Mouse (Mus musculus): ENCODE data around the gene BC030500. TPM values are rescaled to one million over a fixed set of nuclear protein-coding genes. Genes with fewer than 3 reads are reported as not detected.

BC030500 gene
- polyA plus RNA-seq (2014; fragmentation: Nextera tagmentation; extraction: Ambion mirVana), result 0.75 and 1.8 TPM in 2 replicates

DNA sequence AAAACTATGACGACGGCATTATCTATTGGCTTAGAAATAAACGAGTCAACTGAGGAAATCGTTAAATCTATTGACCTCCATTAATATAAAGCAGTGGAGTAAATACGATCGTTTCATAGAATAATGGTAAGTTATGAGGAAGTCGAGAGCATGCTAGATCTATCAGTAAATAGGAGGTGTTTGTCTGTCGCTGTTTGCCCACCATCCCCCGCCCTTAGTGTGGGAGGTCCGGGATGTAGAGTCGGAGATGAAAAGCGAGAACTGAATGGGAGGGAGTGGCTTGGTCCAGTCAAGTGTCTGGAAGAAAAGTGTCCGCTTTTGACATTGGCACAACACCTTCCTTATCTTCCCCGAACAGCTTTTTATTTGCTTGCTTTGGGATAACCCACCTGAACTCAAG, at the start of gene BC030500:
BC030500 (plus strand) TSS at position 79 of the 400 bp plus-strand sequence.
- Histone ChIP-seq H3K27ac (ENCODE audit: low read depth, low read length) (no peak within 1 kb of the TSS), H3K9ac (ENCODE audit: low read length) (peak within 1 kb of the TSS; percentile 56), H3K4me3 (ENCODE audit: low read depth, low read length) (peak within 1 kb of the TSS; percentile 57), H3K4me1 (replicated peaks; ENCODE audit: control insufficient read depth, insufficient read depth, low read length) (0 out of 2 replicates have a peak, but pooled peaks cover 2% of the 10 kb centered on the region), H3K36me3 (ENCODE audit: control insufficient read depth, insufficient read depth, low read length) (no peaks in the 10 kb centered on the region), H3K9me3 (ENCODE audit: control insufficient read depth, low read length) (no peaks in the 10 kb centered on the region), H3K4me2 (ENCODE audit: low read depth, low read length, severe bottlenecking) (peak within 1 kb of the TSS; percentile 95), H3K27me3 (ENCODE audit: control insufficient read depth, insufficient read depth, low read length) (peaks cover 5% of the 10 kb centered on the region; the same call in 1 of the 2 replicates)
- DNase-seq (ENCODE audit: low spot score) (no peak), ATAC-seq (replicated peaks; ENCODE audit: low FRiP score) (peak; percentile 25)
- 7% methylated on average over 14 of the region's 14 CpGs for WGBS

DNA sequence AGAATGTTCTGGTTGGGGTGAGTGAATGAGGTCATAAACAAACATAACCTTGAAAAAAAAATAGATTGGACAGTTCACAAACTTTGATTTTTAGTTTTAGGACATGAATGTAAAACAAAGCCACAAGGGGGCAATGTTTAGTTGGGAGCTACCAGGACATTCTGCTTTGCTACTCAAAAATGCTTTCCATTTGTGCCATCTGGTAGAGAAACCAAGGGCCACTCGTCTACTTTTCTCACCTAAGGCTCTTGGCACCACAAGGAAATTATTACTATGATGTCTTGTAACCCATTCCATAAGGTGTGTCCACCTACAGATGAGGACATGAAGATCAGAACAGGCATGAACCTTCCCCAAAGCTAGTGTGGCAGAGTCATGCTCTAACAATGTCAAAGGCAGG, 25.1 kb upstream of the BC030500 start:
- DNase-seq (ENCODE audit: low spot score), result no peak
- Histone ChIP-seq H3K4me1 (replicated peaks; ENCODE audit: control insufficient read depth, insufficient read depth, low read length) (no peaks in the 10 kb centered on the region), H3K27me3 (ENCODE audit: control insufficient read depth, insufficient read depth, low read length) (no peaks in the 10 kb centered on the region), H3K9ac (ENCODE audit: low read length) (no peak overlapping the region), H3K27ac (ENCODE audit: low read depth, low read length) (no peak overlapping the region), H3K36me3 (ENCODE audit: control insufficient read depth, insufficient read depth, low read length) (no peaks in the 10 kb centered on the region), H3K4me3 (ENCODE audit: low read depth, low read length) (no peak overlapping the region), H3K9me3 (ENCODE audit: control insufficient read depth, low read length) (no peaks in the 10 kb centered on the region), H3K4me2 (ENCODE audit: low read depth, low read length, severe bottlenecking) (no peak overlapping the region)
- 40% methylated on average over 1 of the region's 1 CpGs for WGBS
- ATAC-seq (replicated peaks; ENCODE audit: low FRiP score), result no peak

DNA sequence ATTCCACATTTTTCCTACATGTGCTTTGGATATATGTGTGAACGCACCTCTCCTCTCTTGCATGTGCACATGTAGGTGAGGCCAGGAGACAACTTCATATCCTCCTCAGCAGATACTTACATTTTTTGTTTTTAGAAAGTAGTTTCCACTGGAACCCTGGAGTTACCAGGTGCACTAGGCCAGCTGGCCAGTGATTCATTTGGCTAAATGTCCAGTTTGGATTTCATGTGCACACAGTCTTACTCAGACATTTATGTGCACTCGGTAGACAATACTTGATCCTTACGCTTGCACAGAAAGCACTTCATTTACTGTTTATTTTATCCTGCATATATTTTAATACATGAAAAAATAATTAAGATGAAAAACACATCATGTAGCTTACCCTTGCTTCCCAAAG, 21.0 kb upstream of the BC030500 start:
- 95% methylated on average over 3 of the region's 3 CpGs for WGBS
- no peak for ATAC-seq (replicated peaks; ENCODE audit: low FRiP score)
- no peaks in the 10 kb centered on the region for H3K9me3 ChIP-seq (ENCODE audit: control insufficient read depth, low read length)
- no peaks in the 10 kb centered on the region for H3K4me1 ChIP-seq (replicated peaks; ENCODE audit: control insufficient read depth, insufficient read depth, low read length)
- H3K4me2 ChIP-seq (ENCODE audit: low read depth, low read length, severe bottlenecking), result no peak overlapping the region
- DNase-seq (ENCODE audit: low spot score), result no peak
- no peak overlapping the region for H3K4me3 ChIP-seq (ENCODE audit: low read depth, low read length)
- no peak overlapping the region for H3K27ac ChIP-seq (ENCODE audit: low read depth, low read length)
- H3K27me3 ChIP-seq (ENCODE audit: control insufficient read depth, insufficient read depth, low read length), result no peaks in the 10 kb centered on the region
- H3K36me3 ChIP-seq (ENCODE audit: control insufficient read depth, insufficient read depth, low read length), result no peaks in the 10 kb centered on the region
- H3K9ac ChIP-seq (ENCODE audit: low read length), result no peak overlapping the region

DNA sequence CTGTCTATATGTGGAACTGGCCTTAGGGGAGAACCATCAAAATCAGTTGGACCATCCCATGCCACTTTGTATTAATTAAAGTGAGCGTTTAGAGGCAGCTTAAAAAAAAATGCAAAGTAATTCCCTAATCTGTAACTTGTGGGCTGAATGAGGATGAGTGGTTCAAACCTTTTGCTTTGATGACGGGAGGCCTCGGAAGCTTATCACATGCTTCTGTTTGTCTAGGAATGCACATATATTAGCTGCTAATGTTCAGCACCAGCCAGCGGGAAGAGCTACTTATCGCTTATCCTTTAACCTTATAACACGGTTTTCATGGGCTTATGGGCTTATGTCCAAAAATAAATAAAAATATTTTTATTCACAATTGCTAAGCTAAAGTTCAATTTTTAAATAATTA, 15.6 kb upstream of the BC030500 start:
- no peaks in the 10 kb centered on the region for H3K9me3 ChIP-seq (ENCODE audit: control insufficient read depth, low read length)
- no peaks in the 10 kb centered on the region for H3K27me3 ChIP-seq (ENCODE audit: control insufficient read depth, insufficient read depth, low read length)
- H3K36me3 ChIP-seq (ENCODE audit: control insufficient read depth, insufficient read depth, low read length), result no peaks in the 10 kb centered on the region
- DNase-seq (ENCODE audit: low spot score) (no peak), ATAC-seq (replicated peaks; ENCODE audit: low FRiP score) (no peak)
- 70% methylated on average over 6 of the region's 6 CpGs for WGBS
- no peak overlapping the region for H3K27ac ChIP-seq (ENCODE audit: low read depth, low read length)
- H3K4me1 ChIP-seq (replicated peaks; ENCODE audit: control insufficient read depth, insufficient read depth, low read length), result no peaks in the 10 kb centered on the region
- H3K4me3 ChIP-seq (ENCODE audit: low read depth, low read length), result no peak overlapping the region
- H3K9ac ChIP-seq (ENCODE audit: low read length), result no peak overlapping the region
- H3K4me2 ChIP-seq (ENCODE audit: low read depth, low read length, severe bottlenecking), result no peak overlapping the region

GRCm38 (mm10) chr8:58904465-58904864, 7.1 kb upstream of the BC030500 start:
- Histone ChIP-seq H3K36me3 (ENCODE audit: control insufficient read depth, insufficient read depth, low read length) (no peaks in the 10 kb centered on the region), H3K4me3 (ENCODE audit: low read depth, low read length) (no peak overlapping the region), H3K9ac (ENCODE audit: low read length) (no peak overlapping the region), H3K27me3 (ENCODE audit: control insufficient read depth, insufficient read depth, low read length) (no peaks in the 10 kb centered on the region), H3K9me3 (ENCODE audit: control insufficient read depth, low read length) (no peaks in the 10 kb centered on the region), H3K4me1 (replicated peaks; ENCODE audit: control insufficient read depth, insufficient read depth, low read length) (no peaks in the 10 kb centered on the region), H3K27ac (ENCODE audit: low read depth, low read length) (no peak overlapping the region), H3K4me2 (ENCODE audit: low read depth, low read length, severe bottlenecking) (no peak overlapping the region)
- no peak for ATAC-seq (replicated peaks; ENCODE audit: low FRiP score)
- no peak for DNase-seq (ENCODE audit: low spot score)
- 11% methylated on average over 2 of the region's 2 CpGs for WGBS

DNA sequence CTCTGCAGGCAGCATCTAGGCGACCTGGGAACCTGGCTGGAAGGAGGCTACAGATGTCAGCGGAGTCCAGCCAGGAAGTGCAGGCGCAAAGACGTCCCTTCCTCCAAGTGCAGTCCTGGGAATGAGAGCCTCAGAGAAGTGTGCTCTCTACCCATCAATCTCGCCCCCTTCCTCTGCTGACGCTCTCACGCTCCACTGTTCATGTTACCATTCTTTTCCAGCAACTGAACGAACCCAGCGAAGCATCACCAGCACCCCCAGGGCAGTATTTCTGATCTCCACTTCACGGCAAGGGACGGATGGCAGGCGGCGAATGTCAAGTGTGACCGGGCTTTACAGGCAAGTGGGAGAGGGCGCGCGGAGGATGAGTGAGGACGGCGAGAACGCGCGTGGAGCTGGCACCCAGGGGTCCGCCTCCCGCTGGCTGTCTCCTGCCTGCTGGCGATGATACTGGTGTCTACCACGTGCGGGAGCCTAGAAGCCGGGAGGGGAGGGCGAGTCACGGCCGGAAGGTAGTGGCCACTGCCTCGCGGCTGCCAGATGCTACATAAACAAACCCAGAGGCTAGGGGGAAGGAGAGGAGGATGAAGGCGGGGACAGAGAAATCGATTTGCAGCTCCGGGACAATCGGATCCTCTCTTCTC, 763 bp downstream of the BC030500 start, which contains the start of gene Galntl6:
Galntl6 (minus strand) TSS at position 445 of the 644 bp plus-strand sequence.
- ATAC-seq (replicated peaks; ENCODE audit: low FRiP score) (peak; percentile 73), DNase-seq (ENCODE audit: low spot score) (peak; percentile 69)
- H3K9me3 ChIP-seq (ENCODE audit: control insufficient read depth, low read length), result no peaks in the 10 kb centered on the region
- peak within 1 kb of the TSS; percentile 57 for H3K4me3 ChIP-seq (ENCODE audit: low read depth, low read length)
- no peaks in the 10 kb centered on the region for H3K36me3 ChIP-seq (ENCODE audit: control insufficient read depth, insufficient read depth, low read length)
- under 1% methylated on average over 37 of the region's 37 CpGs for WGBS
- H3K27ac ChIP-seq (ENCODE audit: low read depth, low read length), result no peak within 1 kb of the TSS
- H3K9ac ChIP-seq (ENCODE audit: low read length), result peak within 1 kb of the TSS; percentile 56
- H3K27me3 ChIP-seq (ENCODE audit: control insufficient read depth, insufficient read depth, low read length), result peaks cover 5% of the 10 kb centered on the region; the same call in 1 of the 2 replicates
- peak within 1 kb of the TSS; percentile 95 for H3K4me2 ChIP-seq (ENCODE audit: low read depth, low read length, severe bottlenecking)
- H3K4me1 ChIP-seq (replicated peaks; ENCODE audit: control insufficient read depth, insufficient read depth, low read length), result 0 out of 2 replicates have a peak, but pooled peaks cover 2% of the 10 kb centered on the region

DNA sequence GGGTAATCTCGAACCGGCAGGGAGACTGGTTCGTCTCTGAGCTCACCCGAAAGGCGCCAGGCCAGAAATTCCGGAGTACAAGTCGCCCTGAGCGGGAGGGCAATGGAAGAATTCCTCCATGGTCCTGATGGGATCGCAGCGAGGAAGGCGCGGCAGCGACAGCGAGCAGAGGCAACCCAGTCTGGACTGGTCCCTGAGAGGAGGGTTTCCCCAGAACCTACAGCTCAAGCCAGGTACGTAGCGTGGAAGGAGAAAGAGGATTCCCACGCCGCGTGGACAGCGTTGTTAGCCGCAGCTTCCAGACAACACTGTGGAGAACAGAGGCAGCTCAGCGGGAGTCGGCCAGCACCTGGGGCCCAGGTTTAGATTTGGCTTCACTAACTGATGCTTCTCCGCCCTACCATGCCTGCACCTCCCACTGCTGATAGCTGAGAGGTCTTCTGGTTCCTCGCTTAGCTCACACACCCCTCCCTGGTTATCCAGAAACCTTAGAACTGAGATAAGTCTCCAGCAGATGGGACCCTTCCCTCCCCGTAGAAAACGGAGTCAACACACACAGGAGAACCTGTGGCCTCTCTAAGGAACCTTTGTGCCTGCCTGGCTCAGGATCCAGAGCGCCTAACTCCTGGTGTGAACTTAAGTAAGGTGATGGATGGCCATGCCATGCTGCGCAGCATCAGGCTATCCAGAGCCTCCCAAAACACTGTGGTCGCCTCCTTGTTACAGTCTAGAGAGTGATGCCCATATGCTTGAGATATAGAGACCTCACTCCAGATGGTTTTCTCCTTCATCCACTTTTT, 1.5 kb downstream of the BC030500 start:
- H3K27me3 ChIP-seq (ENCODE audit: control insufficient read depth, insufficient read depth, low read length), result peaks cover 5% of the 10 kb centered on the region; the same call in 1 of the 2 replicates
- H3K27ac ChIP-seq (ENCODE audit: low read depth, low read length), result no peak overlapping the region
- H3K4me1 ChIP-seq (replicated peaks; ENCODE audit: control insufficient read depth, insufficient read depth, low read length), result 0 out of 2 replicates have a peak, but pooled peaks cover 2% of the 10 kb centered on the region
- DNase-seq (ENCODE audit: low spot score) (peak; percentile 57), ATAC-seq (replicated peaks; ENCODE audit: low FRiP score) (peak; percentile 62)
- WGBS, result 1% methylated on average over 30 of the region's 30 CpGs
- peak overlapping the region; percentile 95 for H3K4me2 ChIP-seq (ENCODE audit: low read depth, low read length, severe bottlenecking)
- H3K36me3 ChIP-seq (ENCODE audit: control insufficient read depth, insufficient read depth, low read length), result no peaks in the 10 kb centered on the region
- H3K9ac ChIP-seq (ENCODE audit: low read length), result peak overlapping the region; percentile 56
- H3K9me3 ChIP-seq (ENCODE audit: control insufficient read depth, low read length), result no peaks in the 10 kb centered on the region
- peak overlapping the region; percentile 57 for H3K4me3 ChIP-seq (ENCODE audit: low read depth, low read length)

DNA sequence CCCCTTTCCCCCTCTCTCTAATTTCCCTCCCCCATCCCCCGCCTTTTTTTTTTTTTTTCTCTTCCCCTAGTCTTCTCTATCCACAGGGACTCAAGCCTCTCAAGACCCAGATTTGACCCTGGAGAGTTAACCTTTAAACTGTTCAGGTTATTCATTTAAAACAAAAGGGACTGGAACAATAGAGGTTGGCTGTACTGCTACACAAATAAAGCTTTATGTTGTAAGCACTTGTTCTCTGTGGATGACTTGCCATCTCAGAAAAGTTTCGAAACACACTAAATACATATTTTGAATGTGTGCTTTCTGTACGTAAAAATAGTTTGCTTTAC, 2.0 kb downstream of the BC030500 start:
- H3K27ac ChIP-seq (ENCODE audit: low read depth, low read length), result no peak overlapping the region
- no peaks in the 10 kb centered on the region for H3K36me3 ChIP-seq (ENCODE audit: control insufficient read depth, insufficient read depth, low read length)
- H3K4me1 ChIP-seq (replicated peaks; ENCODE audit: control insufficient read depth, insufficient read depth, low read length), result 0 out of 2 replicates have a peak, but pooled peaks cover 2% of the 10 kb centered on the region
- no peak for DNase-seq (ENCODE audit: low spot score)
- WGBS, result 62% methylated on average over 2 of the region's 3 CpGs
- ATAC-seq (replicated peaks; ENCODE audit: low FRiP score), result no peak
- no peak overlapping the region; the same call in 1 of the 2 replicates for H3K4me2 ChIP-seq (ENCODE audit: low read depth, low read length, severe bottlenecking)
- H3K4me3 ChIP-seq (ENCODE audit: low read depth, low read length), result no peak overlapping the region
- peaks cover 5% of the 10 kb centered on the region; the same call in 1 of the 2 replicates for H3K27me3 ChIP-seq (ENCODE audit: control insufficient read depth, insufficient read depth, low read length)
- H3K9me3 ChIP-seq (ENCODE audit: control insufficient read depth, low read length), result no peaks in the 10 kb centered on the region
- no peak overlapping the region for H3K9ac ChIP-seq (ENCODE audit: low read length)

Data from forebrain, embryonic 11.5 days (tissue).